Mouse (Mus musculus): ENCODE measurements around the gene Ipcef1. TPM values are rescaled to one million over a fixed set of nuclear protein-coding genes. Genes with fewer than 3 reads are reported as not detected.
A peak's percentile ranks its signal among the peaks of the same experiment; 100 is the strongest.
"Not testable (repeated sequence)": the region's sequence is repeated elsewhere in the genome, so short reads cannot be mapped to it uniquely, and the experiment has no call there.

Ipcef1 gene
- total and polyA plus RNA-seq, 2 experiments from 2014 or later, result 0.11 TPM; not detected in 1

- H3K27ac ChIP-seq (ENCODE audit: low read depth), result no peak overlapping the region
- H3K9ac ChIP-seq (replicated peaks; ENCODE audit: low read depth, low read length), result no peak overlapping the region
- no peak overlapping the region for H3K4me3 ChIP-seq (ENCODE audit: low read depth, low read length)
- 61% methylated on average over 3 of the region's 3 CpGs for WGBS
- DNase-seq (ENCODE audit: low spot score) (no peak), ATAC-seq (ENCODE audit: insufficient read depth, low read depth) (no peak)
- H3K36me3 ChIP-seq (replicated peaks; ENCODE audit: control insufficient read depth, insufficient read depth, low read length), result no peaks in the 10 kb centered on the region
- H3K27me3 ChIP-seq (ENCODE audit: control insufficient read depth, insufficient read depth, low read length), result no peaks in the 10 kb centered on the region
- H3K4me1 ChIP-seq (ENCODE audit: control insufficient read depth, insufficient read depth), result no peaks in the 10 kb centered on the region
- TF ChIP-seq CTCF (IDR thresholded peaks at IDR 0.05; ENCODE audit: low read depth) (no peak), EP300 (IDR thresholded peaks at IDR 0.05; ENCODE audit: low read depth) (no peak)
- no peaks in the 10 kb centered on the region for H3K9me3 ChIP-seq (replicated peaks; ENCODE audit: control insufficient read depth, low read length)
- no peak overlapping the region for H3K4me2 ChIP-seq (ENCODE audit: low read depth, low read length)
These were observed 155.5 kb downstream of the Ipcef1 start for GRCm38 (mm10) chr10:6896659-6897303.

GRCm38 (mm10) chr10:6895796-6896195 lies 156.5 kb downstream of the Ipcef1 start:
- Histone ChIP-seq H3K4me2 (ENCODE audit: low read depth, low read length) (no peak overlapping the region), H3K9me3 (replicated peaks; ENCODE audit: control insufficient read depth, low read length) (no peaks in the 10 kb centered on the region), H3K4me1 (ENCODE audit: control insufficient read depth, insufficient read depth) (no peaks in the 10 kb centered on the region), H3K27ac (ENCODE audit: low read depth) (no peak overlapping the region), H3K36me3 (replicated peaks; ENCODE audit: control insufficient read depth, insufficient read depth, low read length) (no peaks in the 10 kb centered on the region), H3K27me3 (ENCODE audit: control insufficient read depth, insufficient read depth, low read length) (no peaks in the 10 kb centered on the region), H3K9ac (replicated peaks; ENCODE audit: low read depth, low read length) (no peak overlapping the region), H3K4me3 (ENCODE audit: low read depth, low read length) (no peak overlapping the region)
- no peak for ATAC-seq (ENCODE audit: insufficient read depth, low read depth)
- no peak for TF ChIP-seq CTCF (IDR thresholded peaks at IDR 0.05; ENCODE audit: low read depth)
- no peak for TF ChIP-seq EP300 (IDR thresholded peaks at IDR 0.05; ENCODE audit: low read depth)
- WGBS, result 48% methylated on average over 3 of the region's 3 CpGs
- DNase-seq (ENCODE audit: low spot score), result no peak

- Histone ChIP-seq H3K9ac (replicated peaks; ENCODE audit: low read depth, low read length) (no peak overlapping the region), H3K36me3 (replicated peaks; ENCODE audit: control insufficient read depth, insufficient read depth, low read length) (no peaks in the 10 kb centered on the region), H3K4me1 (ENCODE audit: control insufficient read depth, insufficient read depth) (no peaks in the 10 kb centered on the region), H3K4me3 (ENCODE audit: low read depth, low read length) (no peak overlapping the region), H3K9me3 (replicated peaks; ENCODE audit: control insufficient read depth, low read length) (no peaks in the 10 kb centered on the region), H3K27ac (ENCODE audit: low read depth) (no peak overlapping the region), H3K4me2 (ENCODE audit: low read depth, low read length) (no peak overlapping the region), H3K27me3 (ENCODE audit: control insufficient read depth, insufficient read depth, low read length) (no peaks in the 10 kb centered on the region)
- ATAC-seq (ENCODE audit: insufficient read depth, low read depth) (no peak), DNase-seq (ENCODE audit: low spot score) (no peak)
- TF ChIP-seq EP300 (IDR thresholded peaks at IDR 0.05; ENCODE audit: low read depth), result no peak
- no peak for TF ChIP-seq CTCF (IDR thresholded peaks at IDR 0.05; ENCODE audit: low read depth)
- WGBS, result 48% methylated on average over 5 of the region's 5 CpGs
These were observed 161.8 kb downstream of the Ipcef1 start for GRCm38 (mm10) chr10:6890348-6891009.

GRCm38 (mm10) chr10:6889640-6890245 lies 162.5 kb downstream of the Ipcef1 start:
- TF ChIP-seq EP300 (IDR thresholded peaks at IDR 0.05; ENCODE audit: low read depth) (no peak), CTCF (IDR thresholded peaks at IDR 0.05; ENCODE audit: low read depth) (no peak)
- H3K4me2 ChIP-seq (ENCODE audit: low read depth, low read length), result no peak overlapping the region
- H3K4me3 ChIP-seq (ENCODE audit: low read depth, low read length), result no peak overlapping the region
- 51% methylated on average over 5 of the region's 5 CpGs for WGBS
- H3K9me3 ChIP-seq (replicated peaks; ENCODE audit: control insufficient read depth, low read length), result no peaks in the 10 kb centered on the region
- ATAC-seq (ENCODE audit: insufficient read depth, low read depth) (no peak), DNase-seq (ENCODE audit: low spot score) (no peak)
- no peak overlapping the region for H3K9ac ChIP-seq (replicated peaks; ENCODE audit: low read depth, low read length)
- no peaks in the 10 kb centered on the region for H3K4me1 ChIP-seq (ENCODE audit: control insufficient read depth, insufficient read depth)
- H3K36me3 ChIP-seq (replicated peaks; ENCODE audit: control insufficient read depth, insufficient read depth, low read length), result no peaks in the 10 kb centered on the region
- no peaks in the 10 kb centered on the region for H3K27me3 ChIP-seq (ENCODE audit: control insufficient read depth, insufficient read depth, low read length)
- H3K27ac ChIP-seq (ENCODE audit: low read depth), result no peak overlapping the region

- no peaks in the 10 kb centered on the region for H3K36me3 ChIP-seq (replicated peaks; ENCODE audit: control insufficient read depth, insufficient read depth, low read length)
- WGBS, result 0% methylated on average over 1 of the region's 1 CpGs
- H3K9ac ChIP-seq (replicated peaks; ENCODE audit: low read depth, low read length), result no peak overlapping the region
- no peak overlapping the region for H3K4me3 ChIP-seq (ENCODE audit: low read depth, low read length)
- H3K27ac ChIP-seq (ENCODE audit: low read depth), result no peak overlapping the region
- ATAC-seq (ENCODE audit: insufficient read depth, low read depth) (no peak), DNase-seq (ENCODE audit: low spot score) (no peak)
- no peaks in the 10 kb centered on the region for H3K4me1 ChIP-seq (ENCODE audit: control insufficient read depth, insufficient read depth)
- no peak overlapping the region for H3K4me2 ChIP-seq (ENCODE audit: low read depth, low read length)
- H3K9me3 ChIP-seq (replicated peaks; ENCODE audit: control insufficient read depth, low read length), result no peaks in the 10 kb centered on the region
- H3K27me3 ChIP-seq (ENCODE audit: control insufficient read depth, insufficient read depth, low read length), result no peaks in the 10 kb centered on the region
- TF ChIP-seq CTCF (IDR thresholded peaks at IDR 0.05; ENCODE audit: low read depth), result peak; percentile 56
- no peak for TF ChIP-seq EP300 (IDR thresholded peaks at IDR 0.05; ENCODE audit: low read depth)
These were observed 166.8 kb downstream of the Ipcef1 start for GRCm38 (mm10) chr10:6885460-6885859.

- not testable (repeated sequence) for H3K27ac ChIP-seq (ENCODE audit: low read depth); DNase-seq (ENCODE audit: low spot score); H3K4me1 ChIP-seq (ENCODE audit: control insufficient read depth, insufficient read depth); H3K27me3 ChIP-seq (ENCODE audit: control insufficient read depth, insufficient read depth, low read length); H3K4me2 ChIP-seq (ENCODE audit: low read depth, low read length); H3K9me3 ChIP-seq (replicated peaks; ENCODE audit: control insufficient read depth, low read length); H3K36me3 ChIP-seq (replicated peaks; ENCODE audit: control insufficient read depth, insufficient read depth, low read length); H3K9ac ChIP-seq (replicated peaks; ENCODE audit: low read depth, low read length); ATAC-seq (ENCODE audit: insufficient read depth, low read depth); H3K4me3 ChIP-seq (ENCODE audit: low read depth, low read length)
- WGBS, result 67% methylated on average over 1 of the region's 1 CpGs
These were observed 170.2 kb downstream of the Ipcef1 start for GRCm38 (mm10) chr10:6882041-6882440.
